Mouse (Mus musculus): ENCODE measurements around the gene Map3k10. TPM values are rescaled to one million over a fixed set of nuclear protein-coding genes. Genes with fewer than 3 reads are reported as not detected.

Gene Map3k10
- polyA plus RNA-seq, 1 experiment from 2014 or later = 6.9 TPM

GRCm38 (mm10) chr7:27688246-27688788 is 13.9 kb upstream of the Map3k10 start:
- ATAC-seq (ENCODE audit: insufficient read depth) (no peak), DNase-seq (peak; percentile 13)
- TF ChIP-seq CTCF (IDR thresholded peaks at IDR 0.05; ENCODE audit: low read depth) = no peak
- 28% methylated on average over 14 of the region's 14 CpGs for WGBS
- Histone ChIP-seq H3K27ac (ENCODE audit: low read depth) (peak overlapping the region; percentile 19; the same call in 1 of the 2 replicates), H3K9ac (peak overlapping the region; percentile 47), H3K9me3 (ENCODE audit: low read depth, low read length) (no peaks in the 10 kb centered on the region), H3K4me1 (ENCODE audit: insufficient read depth) (no peaks in the 10 kb centered on the region), H3K4me3 (ENCODE audit: low read depth, low read length) (peak overlapping the region; percentile 36), H3K27me3 (ENCODE audit: insufficient read depth, low read length) (no peaks in the 10 kb centered on the region), H3K4me2 (peak overlapping the region; percentile 65), H3K36me3 (ENCODE audit: insufficient read depth) (no peaks in the 10 kb centered on the region)

- Histone ChIP-seq H3K4me3 (ENCODE audit: low read depth, low read length) (peak overlapping the region; percentile 36; the same call in 1 of the 2 replicates), H3K9ac (no peak overlapping the region), H3K9me3 (ENCODE audit: low read depth, low read length) (no peaks in the 10 kb centered on the region), H3K27me3 (ENCODE audit: insufficient read depth, low read length) (no peaks in the 10 kb centered on the region), H3K4me2 (peak overlapping the region; percentile 65), H3K4me1 (ENCODE audit: insufficient read depth) (no peaks in the 10 kb centered on the region), H3K36me3 (ENCODE audit: insufficient read depth) (no peaks in the 10 kb centered on the region), H3K27ac (ENCODE audit: low read depth) (no peak overlapping the region)
- TF ChIP-seq CTCF (IDR thresholded peaks at IDR 0.05; ENCODE audit: low read depth) = no peak
- no peak for ATAC-seq (ENCODE audit: insufficient read depth)
- 60% methylated on average over 3 of the region's 3 CpGs for WGBS
- DNase-seq = no peak
Measured at GRCm38 (mm10) chr7:27687836-27688235, 13.4 kb upstream of the Map3k10 start.

DNA sequence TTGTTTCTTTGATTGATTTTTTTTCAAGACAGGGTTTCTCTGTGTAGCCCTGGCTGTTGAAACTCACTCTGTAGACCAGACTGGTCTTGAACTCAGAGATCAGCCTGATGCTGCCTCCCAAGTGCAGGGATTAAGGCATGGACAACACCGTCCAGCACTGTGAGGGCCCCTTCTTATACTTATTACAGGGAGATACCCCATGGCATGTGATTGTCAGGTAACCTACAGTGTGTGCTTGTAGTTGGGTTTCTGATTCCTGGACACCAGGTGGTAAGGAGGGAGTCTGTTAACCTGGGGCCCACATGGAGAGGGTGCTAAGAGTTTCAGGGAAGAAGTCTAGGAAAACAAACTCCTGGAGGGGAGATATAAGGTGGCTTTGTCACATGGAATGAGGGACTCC is 12.6 kb upstream of the Map3k10 start:
- ATAC-seq (ENCODE audit: insufficient read depth) (no peak), DNase-seq (no peak)

GRCm38 (mm10) chr7:27685681-27686080 is 11.3 kb upstream of the Map3k10 start:
- TF ChIP-seq CTCF (IDR thresholded peaks at IDR 0.05; ENCODE audit: low read depth) = peak; percentile 86
- Histone ChIP-seq H3K9me3 (ENCODE audit: low read depth, low read length) (no peaks in the 10 kb centered on the region), H3K27ac (ENCODE audit: low read depth) (no peak overlapping the region), H3K4me3 (ENCODE audit: low read depth, low read length) (no peak overlapping the region), H3K27me3 (ENCODE audit: insufficient read depth, low read length) (no peaks in the 10 kb centered on the region), H3K4me1 (ENCODE audit: insufficient read depth) (no peaks in the 10 kb centered on the region), H3K9ac (no peak overlapping the region), H3K4me2 (peak overlapping the region; percentile 26; the same call in 1 of the 2 replicates), H3K36me3 (ENCODE audit: insufficient read depth) (no peaks in the 10 kb centered on the region)
- WGBS = 0% methylated on average over 6 of the region's 6 CpGs
- DNase-seq (peak; percentile 80), ATAC-seq (ENCODE audit: insufficient read depth) (no peak)

More for the DNA sequence above, 12.6 kb upstream of the Map3k10 start:
- no peak overlapping the region for H3K4me2 ChIP-seq
- no peak overlapping the region for H3K9ac ChIP-seq
- no peak for TF ChIP-seq CTCF (IDR thresholded peaks at IDR 0.05; ENCODE audit: low read depth)
- no peaks in the 10 kb centered on the region for H3K27me3 ChIP-seq (ENCODE audit: insufficient read depth, low read length)
- H3K27ac ChIP-seq (ENCODE audit: low read depth) = no peak overlapping the region
- no peaks in the 10 kb centered on the region for H3K36me3 ChIP-seq (ENCODE audit: insufficient read depth)
- WGBS = 79% methylated on average over 1 of the region's 1 CpGs
- no peaks in the 10 kb centered on the region for H3K9me3 ChIP-seq (ENCODE audit: low read depth, low read length)
- H3K4me3 ChIP-seq (ENCODE audit: low read depth, low read length) = no peak overlapping the region
- no peaks in the 10 kb centered on the region for H3K4me1 ChIP-seq (ENCODE audit: insufficient read depth)

DNA sequence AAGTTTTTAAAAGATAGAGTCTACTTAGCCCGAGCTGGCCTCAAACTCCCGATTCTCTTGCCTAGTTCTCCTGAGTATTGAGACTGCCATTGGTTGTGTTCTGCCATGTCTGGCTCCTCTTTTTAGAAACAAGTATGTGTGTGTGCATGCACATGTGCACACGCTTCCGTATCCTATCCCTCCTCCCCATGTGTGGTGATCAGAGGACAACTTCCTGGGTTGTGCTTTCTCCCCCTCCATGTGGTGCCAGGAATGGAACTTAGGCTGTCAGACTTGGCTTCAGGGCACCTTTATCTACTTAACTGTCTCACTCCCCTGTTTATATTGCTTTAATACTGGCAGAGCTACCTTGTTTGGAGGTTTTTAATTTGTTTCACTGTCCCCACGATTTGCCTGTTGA is 10.8 kb upstream of the Map3k10 start:
- H3K9ac ChIP-seq = no peak overlapping the region
- no peaks in the 10 kb centered on the region for H3K4me1 ChIP-seq (ENCODE audit: insufficient read depth)
- H3K4me3 ChIP-seq (ENCODE audit: low read depth, low read length) = no peak overlapping the region
- H3K36me3 ChIP-seq (ENCODE audit: insufficient read depth) = no peaks in the 10 kb centered on the region
- no peaks in the 10 kb centered on the region for H3K9me3 ChIP-seq (ENCODE audit: low read depth, low read length)
- peak overlapping the region; percentile 26; the same call in 1 of the 2 replicates for H3K4me2 ChIP-seq
- 39% methylated on average over 5 of the region's 5 CpGs for WGBS
- H3K27me3 ChIP-seq (ENCODE audit: insufficient read depth, low read length) = no peaks in the 10 kb centered on the region
- H3K27ac ChIP-seq (ENCODE audit: low read depth) = no peak overlapping the region
- peak; percentile 5 for DNase-seq
- TF ChIP-seq CTCF (IDR thresholded peaks at IDR 0.05; ENCODE audit: low read depth) = no peak
- no peak for ATAC-seq (ENCODE audit: insufficient read depth)

- no peak overlapping the region for H3K9ac ChIP-seq
- H3K4me3 ChIP-seq (ENCODE audit: low read depth, low read length) = no peak overlapping the region
- no peak overlapping the region for H3K27ac ChIP-seq (ENCODE audit: low read depth)
- no peak for DNase-seq
- H3K9me3 ChIP-seq (ENCODE audit: low read depth, low read length) = no peaks in the 10 kb centered on the region
- WGBS = 43% methylated on average over 2 of the region's 2 CpGs
- no peaks in the 10 kb centered on the region for H3K4me1 ChIP-seq (ENCODE audit: insufficient read depth)
- TF ChIP-seq CTCF (IDR thresholded peaks at IDR 0.05; ENCODE audit: low read depth) = no peak
- H3K36me3 ChIP-seq (ENCODE audit: insufficient read depth) = no peaks in the 10 kb centered on the region
- H3K4me2 ChIP-seq = no peak overlapping the region
- no peak for ATAC-seq (ENCODE audit: insufficient read depth)
- no peaks in the 10 kb centered on the region for H3K27me3 ChIP-seq (ENCODE audit: insufficient read depth, low read length)
Measured at GRCm38 (mm10) chr7:27683218-27683617, 8.8 kb upstream of the Map3k10 start.

DNA sequence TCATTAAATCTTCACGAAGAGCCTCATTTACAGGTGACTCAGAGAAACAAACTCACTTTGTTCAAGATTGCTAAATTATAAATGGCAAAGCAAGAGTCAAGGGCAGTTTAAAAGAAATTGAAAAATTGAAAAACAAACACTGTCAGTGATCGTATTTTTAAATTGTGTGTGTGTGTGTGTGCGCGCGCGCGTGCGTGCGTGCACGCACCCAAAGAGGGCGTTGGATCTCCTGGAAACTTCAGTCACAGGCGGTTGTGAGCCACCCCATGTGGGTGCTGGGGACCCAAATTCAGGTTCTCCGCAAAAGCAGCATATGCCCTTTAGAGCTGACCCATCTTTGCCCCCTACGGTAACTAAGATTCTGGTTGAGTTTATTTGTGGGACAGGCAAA is 819 bp upstream of the Map3k10 start:
- ATAC-seq (ENCODE audit: insufficient read depth) = no peak
- peaks cover 12% of the 10 kb centered on the region; the same call in 1 of the 2 replicates for H3K4me1 ChIP-seq (ENCODE audit: insufficient read depth)
- TF ChIP-seq CTCF (IDR thresholded peaks at IDR 0.05; ENCODE audit: low read depth) = no peak

More for the DNA sequence above, 819 bp upstream of the Map3k10 start:
- H3K36me3 ChIP-seq (ENCODE audit: insufficient read depth) = 0 out of 2 replicates have a peak, but pooled peaks cover 8% of the 10 kb centered on the region
- peak overlapping the region; percentile 87 for H3K4me3 ChIP-seq (ENCODE audit: low read depth, low read length)
- peak overlapping the region; percentile 99 for H3K4me2 ChIP-seq
- H3K9ac ChIP-seq = 0 out of 2 replicates have a peak overlapping the region, but pooled peaks have one; percentile 76
- H3K9me3 ChIP-seq (ENCODE audit: low read depth, low read length) = no peaks in the 10 kb centered on the region
- no peak overlapping the region for H3K27ac ChIP-seq (ENCODE audit: low read depth)
- WGBS = 29% methylated on average over 14 of the region's 14 CpGs
- no peaks in the 10 kb centered on the region for H3K27me3 ChIP-seq (ENCODE audit: insufficient read depth, low read length)
- no peak for DNase-seq
